Mouse (Mus musculus) brain, embryonic 14.5 days (tissue): Measurements from ENCODE around the gene Nemp1.

ENCODE experiments used
- CTCF ChIP-seq: fragments of 200-500 bp; IDR thresholded peaks from 2 replicates; pipeline ENCODE4 v1.5.1; 2012; ENCODE audit warnings: inconsistent platforms, mild to moderate bottlenecking, moderate library complexity, borderline replicate concordance; ENCODE audit not compliant: insufficient read depth, insufficient read length; ENCODE audit errors: extremely low read depth
- POLR2A ChIP-seq: fragments of 200-500 bp; IDR thresholded peaks from 2 replicates; pipeline ENCODE4 v1.6.1; 2012; ENCODE audit warnings: mild to moderate bottlenecking, inconsistent platforms, borderline replicate concordance; ENCODE audit not compliant: poor library complexity, insufficient read depth, insufficient read length, severe bottlenecking; ENCODE audit errors: extremely low read depth

DNA sequence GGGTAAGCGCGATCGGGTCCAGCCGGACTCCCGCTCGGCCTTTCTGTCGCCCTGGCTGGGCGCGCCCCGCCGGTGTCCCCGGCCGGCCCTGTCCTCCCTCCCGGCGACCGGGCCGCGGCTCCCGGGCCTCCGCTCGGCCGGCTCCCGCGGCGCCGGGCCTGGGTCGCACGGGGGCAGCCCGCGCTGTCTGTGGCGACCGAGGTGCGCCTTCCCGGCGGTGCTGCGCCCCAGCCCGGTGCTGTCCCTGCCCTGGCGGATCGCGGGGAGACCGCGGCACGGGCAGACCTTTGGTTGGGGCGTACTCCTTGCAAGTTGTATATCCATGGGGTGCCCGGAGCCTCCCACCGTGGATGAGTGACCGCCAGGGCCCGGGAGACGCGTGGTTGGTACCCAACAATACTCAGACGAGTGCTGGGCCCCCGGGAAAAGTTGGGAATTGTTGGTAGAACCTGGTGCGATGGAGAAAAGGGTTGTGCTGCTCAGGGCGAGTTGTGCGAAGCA lies 73.0 kb downstream of the Nemp1 start:
- no peak for TF ChIP-seq POLR2A
- TF ChIP-seq CTCF = no peak
